Mouse (Mus musculus) testis, adult 2 months (tissue): ENCODE data around the gene Cdkl2. TPM values are rescaled to one million over a fixed set of nuclear protein-coding genes. Genes with fewer than 3 reads are reported as not detected.
A peak's percentile ranks its signal among the peaks of the same experiment; 100 is the strongest.

Source experiments
- H3K27ac ChIP-seq: fragments of 200-500 bp; 2 replicates; pipeline ENCODE4 v1.5.1; 2012; ENCODE audit warnings: low read depth, low read length; ENCODE audit not compliant: control insufficient read depth, insufficient read depth
- H3K27me3 ChIP-seq: fragments of 200-500 bp; 2 replicates; pipeline ENCODE4 v1.6.1; 2012; ENCODE audit warnings: mild to moderate bottlenecking, low read length, moderate library complexity; ENCODE audit not compliant: control insufficient read depth, insufficient read depth
- H3K36me3 ChIP-seq: fragments of 200-500 bp; 2 replicates; pipeline ENCODE4 v1.6.1; 2012; ENCODE audit warnings: mild to moderate bottlenecking, low read length; ENCODE audit not compliant: control insufficient read depth, insufficient read depth
- H3K4me1 ChIP-seq: fragments of 200-500 bp; 2 replicates; pipeline ENCODE4 v1.6.1; 2012; ENCODE audit warnings: low read length; ENCODE audit not compliant: control insufficient read depth, insufficient read depth
- H3K4me3 ChIP-seq: fragments of 200-500 bp; 2 replicates; pipeline ENCODE4 v1.5.1; 2012; ENCODE audit warnings: low read depth, mild to moderate bottlenecking, low read length, moderate library complexity, mixed read lengths; ENCODE audit not compliant: control insufficient read depth
- CTCF ChIP-seq: fragments of 200-500 bp; IDR thresholded peaks from 2 replicates; pipeline ENCODE4 v1.5.1; 2012; ENCODE audit warnings: low read depth, mild to moderate bottlenecking, inconsistent platforms, low read length, moderate library complexity; ENCODE audit not compliant: control insufficient read depth, insufficient read depth, insufficient replicate concordance
- POLR2A ChIP-seq: fragments of 200-500 bp; IDR thresholded peaks from 2 replicates; pipeline ENCODE4 v1.6.1; 2012; ENCODE audit warnings: low read depth, mild to moderate bottlenecking, inconsistent platforms, low read length, moderate library complexity; ENCODE audit not compliant: control insufficient read depth
- polyA plus RNA-seq: library from polyadenylated mRNA; depleted of rRNA; stranded (reverse); fragments of >200 nt; gene quantifications from 2 replicates; pipeline ENCODE4 v1.2.3, GENCODE M21; 2012

Gene Cdkl2
- polyA plus RNA-seq, 1 experiment, result 28.8 TPM

DNA sequence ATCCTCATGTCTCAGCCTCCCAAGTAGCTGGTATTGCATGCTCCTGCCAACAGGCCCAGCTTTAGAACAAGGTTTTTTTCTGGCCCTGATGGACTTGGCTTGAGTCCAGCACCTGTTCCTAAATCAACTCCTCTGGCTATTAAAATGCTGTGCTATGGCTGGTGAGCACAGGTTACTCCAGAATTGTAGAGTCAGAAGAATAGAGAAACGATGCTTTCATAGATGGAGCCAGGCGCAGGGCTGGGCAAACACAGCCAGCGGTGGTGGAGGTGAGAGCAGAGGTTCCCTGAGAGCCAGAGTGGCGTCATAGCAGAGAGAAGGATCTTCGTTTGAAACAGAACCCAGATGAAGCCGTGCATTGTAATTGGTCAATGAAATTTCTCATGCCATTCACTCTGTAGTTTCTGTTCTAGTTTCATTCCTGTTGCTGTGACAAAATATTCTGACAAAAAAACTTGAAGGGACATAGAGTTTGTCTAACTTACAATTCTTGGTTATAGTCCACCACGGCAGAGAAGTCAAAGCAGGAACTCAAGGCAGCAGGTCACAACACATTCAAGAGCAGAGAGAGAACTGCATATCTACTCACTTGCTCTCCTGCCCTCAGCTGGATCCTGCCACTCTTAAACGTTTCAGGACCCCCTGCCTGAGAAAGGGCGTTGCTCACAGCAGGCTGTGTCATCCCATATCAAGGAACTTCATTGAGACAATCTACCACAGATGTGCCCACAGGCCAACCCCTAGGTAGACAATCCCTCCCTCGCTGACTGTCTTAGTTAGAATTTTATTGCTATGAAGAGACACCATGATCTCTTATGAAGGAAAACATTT, 66.9 kb downstream of the Cdkl2 start:
- TF ChIP-seq POLR2A (no peak), CTCF (no peak)

DNA sequence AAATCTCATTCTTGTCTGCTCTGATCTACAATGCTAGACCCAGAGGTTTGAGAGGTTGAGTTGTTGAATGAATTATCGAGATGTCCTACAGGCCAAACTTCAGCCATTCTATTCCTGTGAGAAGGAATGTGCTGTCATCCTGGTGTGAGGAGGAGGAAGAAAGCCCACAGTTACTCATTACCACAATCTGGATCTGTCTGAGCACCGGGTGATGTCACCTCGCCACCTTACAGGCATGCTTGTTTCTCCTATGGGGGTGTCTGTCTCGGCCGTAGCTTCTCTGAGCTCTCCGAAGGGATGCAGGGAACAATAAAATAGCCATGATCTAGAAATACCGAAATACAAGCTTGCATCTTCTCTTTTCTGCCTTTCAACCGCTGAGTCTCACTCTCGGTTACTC, 67.9 kb downstream of the Cdkl2 start:
- no peaks in the 10 kb centered on the region for H3K36me3 ChIP-seq
- TF ChIP-seq POLR2A (no peak), CTCF (no peak)
- no peak overlapping the region for H3K4me3 ChIP-seq
- H3K27me3 ChIP-seq, result no peaks in the 10 kb centered on the region
- no peak overlapping the region for H3K27ac ChIP-seq
- no peaks in the 10 kb centered on the region for H3K4me1 ChIP-seq

More for the DNA sequence above, 66.9 kb downstream of the Cdkl2 start:
- H3K27me3 ChIP-seq, result no peaks in the 10 kb centered on the region
- no peak overlapping the region for H3K4me3 ChIP-seq
- no peaks in the 10 kb centered on the region for H3K4me1 ChIP-seq
- no peaks in the 10 kb centered on the region for H3K36me3 ChIP-seq
- no peak overlapping the region for H3K27ac ChIP-seq

DNA sequence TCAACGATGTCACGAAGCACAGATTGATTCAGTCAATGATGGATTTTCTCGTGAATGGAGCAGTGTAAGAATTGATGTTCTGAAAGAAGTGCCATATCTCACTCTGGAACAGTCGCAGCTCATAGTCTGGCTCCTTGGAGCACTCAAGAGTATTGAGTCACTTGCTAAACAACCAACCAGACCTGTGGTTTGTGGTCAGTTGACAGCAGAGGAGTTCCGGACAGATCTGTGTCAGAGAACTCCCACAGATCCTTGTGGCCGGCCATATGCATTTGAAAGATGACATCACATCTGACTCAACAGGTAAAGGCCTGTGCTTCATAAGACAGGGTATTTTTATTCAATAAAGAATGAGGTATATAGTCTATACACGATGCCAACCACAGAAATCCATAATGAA, 69.7 kb downstream of the Cdkl2 start:
- Histone ChIP-seq H3K4me3 (no peak overlapping the region), H3K36me3 (no peaks in the 10 kb centered on the region), H3K27ac (no peak overlapping the region), H3K27me3 (no peaks in the 10 kb centered on the region), H3K4me1 (no peaks in the 10 kb centered on the region)
- no peak for TF ChIP-seq CTCF
- no peak for TF ChIP-seq POLR2A

DNA sequence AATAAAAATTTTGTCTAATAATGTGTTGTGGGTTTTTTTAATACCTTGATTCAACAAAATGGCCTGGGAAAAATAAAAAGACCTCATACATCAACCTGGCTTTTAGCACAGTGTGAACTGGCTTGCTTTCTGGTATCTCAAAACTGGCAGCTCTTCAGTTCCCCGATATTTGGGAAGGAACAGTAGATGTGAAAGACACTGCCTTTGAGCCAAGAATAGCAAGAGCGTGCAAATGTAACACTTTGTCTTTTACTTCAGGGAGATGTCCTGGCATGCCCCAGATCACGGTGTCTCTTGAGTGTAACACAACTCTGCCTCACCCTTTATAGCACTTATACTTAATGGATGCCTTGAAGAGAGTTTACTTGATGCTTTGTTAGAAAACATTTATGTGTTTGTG, 71.6 kb downstream of the Cdkl2 start:
- Histone ChIP-seq H3K4me3 (no peak overlapping the region), H3K27me3 (no peaks in the 10 kb centered on the region), H3K36me3 (no peaks in the 10 kb centered on the region), H3K27ac (peak overlapping the region; percentile 54), H3K4me1 (no peaks in the 10 kb centered on the region)
- TF ChIP-seq CTCF (no peak), POLR2A (no peak)

DNA sequence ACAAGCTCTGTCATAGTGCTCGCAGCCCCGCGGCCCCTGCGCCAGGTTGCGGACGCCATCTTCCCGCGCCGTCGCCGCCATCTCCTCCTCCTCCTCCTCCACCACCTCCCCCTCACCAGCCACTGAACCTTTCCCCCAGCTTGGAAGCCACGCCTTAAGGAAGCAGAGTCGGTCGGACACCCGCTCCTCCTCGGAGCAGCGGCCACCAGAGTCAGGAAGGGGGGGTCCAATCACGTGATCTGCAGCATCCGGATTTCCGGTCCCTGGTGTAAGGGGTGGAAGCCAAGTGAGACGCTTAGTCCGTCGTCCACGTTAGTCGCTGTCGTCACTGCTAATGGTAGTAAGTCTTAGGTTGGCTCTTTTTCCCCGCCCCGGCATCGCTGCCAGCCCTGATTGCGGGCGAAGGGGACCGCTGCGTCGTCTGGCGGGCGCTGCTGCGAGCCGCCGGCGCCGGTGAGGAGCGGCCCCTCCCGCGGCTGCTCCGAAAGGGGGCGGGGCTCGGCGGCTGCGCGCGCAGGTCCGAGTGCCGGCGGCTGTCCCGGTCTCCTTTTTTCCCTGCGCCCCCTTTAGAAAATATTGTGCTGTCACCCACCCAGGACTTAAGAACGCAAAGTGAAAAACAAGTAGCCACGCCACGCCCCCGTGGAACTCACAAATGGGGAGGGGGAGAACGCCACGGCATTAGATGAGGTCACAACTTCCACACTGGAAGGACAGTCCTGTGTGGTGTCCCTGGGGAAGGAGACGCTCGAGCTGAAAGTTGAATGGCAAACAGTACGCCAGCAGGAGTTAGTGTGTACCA, 80.8 kb downstream of the Cdkl2 start, which contains the start of gene Rchy1:
TSS of gene Rchy1 (minus strand) at position 430 of the 802 bp plus-strand sequence.
- Histone ChIP-seq H3K4me3 (peak within 1 kb of the TSS; percentile 94), H3K27ac (peak within 1 kb of the TSS; percentile 97), H3K4me1 (no peaks in the 10 kb centered on the region; the same call in 1 of the 2 replicates), H3K27me3 (no peaks in the 10 kb centered on the region), H3K36me3 (no peaks in the 10 kb centered on the region; the same call in 1 of the 2 replicates)
- TF ChIP-seq POLR2A (peak; percentile 85), CTCF (no peak)

DNA sequence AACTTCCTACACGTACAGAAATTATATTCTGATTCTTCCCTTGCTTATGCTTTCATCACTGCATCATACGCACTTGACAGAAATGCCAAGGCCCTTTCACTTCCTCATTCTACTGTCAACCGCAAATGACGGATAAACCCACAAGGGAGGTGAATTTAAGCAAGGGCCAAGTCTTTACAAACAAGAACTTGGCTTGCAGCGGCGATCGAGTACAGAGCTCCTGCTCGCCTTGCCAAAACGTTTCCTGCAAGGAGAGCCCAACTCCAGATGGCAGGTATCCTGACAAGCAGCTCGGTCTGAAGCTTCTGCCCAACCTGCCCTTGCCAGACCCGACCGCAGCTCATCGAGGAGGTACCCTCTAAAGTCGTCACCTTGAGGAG, 81.4 kb downstream of the Cdkl2 start:
- peak overlapping the region; percentile 94 for H3K4me3 ChIP-seq
- H3K36me3 ChIP-seq, result no peaks in the 10 kb centered on the region; the same call in 1 of the 2 replicates
- no peaks in the 10 kb centered on the region for H3K27me3 ChIP-seq
- TF ChIP-seq POLR2A (no peak), CTCF (no peak)
- H3K4me1 ChIP-seq, result no peaks in the 10 kb centered on the region; the same call in 1 of the 2 replicates
- H3K27ac ChIP-seq, result peak overlapping the region; percentile 97

DNA sequence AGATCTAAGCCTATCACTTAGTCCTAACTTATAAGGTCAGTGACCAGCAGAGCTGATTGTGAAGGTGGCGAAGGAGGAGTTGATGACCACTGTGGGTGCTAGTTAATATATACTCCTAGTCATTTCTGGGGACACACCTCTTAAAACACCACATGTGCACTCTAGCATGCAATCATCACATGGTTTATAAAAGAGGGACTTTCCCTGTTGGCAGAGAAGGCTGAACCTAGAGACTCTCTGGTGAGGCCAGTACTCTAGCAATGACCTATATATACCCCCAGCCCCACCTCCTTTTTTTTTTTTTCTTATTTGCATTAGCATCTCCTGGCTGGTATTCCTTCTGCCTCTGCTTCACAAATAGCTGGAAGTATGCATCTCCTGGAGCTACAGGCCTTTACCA, 82.3 kb downstream of the Cdkl2 start:
- no peaks in the 10 kb centered on the region for H3K27me3 ChIP-seq
- TF ChIP-seq POLR2A (no peak), CTCF (no peak)
- no peak overlapping the region for H3K4me3 ChIP-seq
- H3K27ac ChIP-seq, result no peak overlapping the region; the same call in 1 of the 2 replicates
- H3K4me1 ChIP-seq, result no peaks in the 10 kb centered on the region; the same call in 1 of the 2 replicates
- no peaks in the 10 kb centered on the region; the same call in 1 of the 2 replicates for H3K36me3 ChIP-seq
